Mouse (Mus musculus): Measurements from ENCODE around the gene Rhox7b. TPM values are rescaled to one million over a fixed set of nuclear protein-coding genes. Genes with fewer than 3 reads are reported as not detected.
"Not testable (repeated sequence)": the region's sequence is repeated elsewhere in the genome, so short reads cannot be mapped to it uniquely, and the experiment has no call there.

Rhox7b gene
- polyA plus RNA-seq (2016; fragmentation: Nextera tagmentation; extraction: Ambion mirVana) = not detected in 2 replicates

GRCm38 (mm10) chrX:37897132-37897531, at the start of gene Rhox7b:
TSS of gene Rhox7b (minus strand) at chrX:37897232.
- not testable (repeated sequence) for H3K4me2 ChIP-seq (replicated peaks); H3K36me3 ChIP-seq; H3K27ac ChIP-seq; H3K9me3 ChIP-seq; H3K9ac ChIP-seq; ATAC-seq (ENCODE audit: insufficient number of reproducible peaks, insufficient read depth, low FRiP score, low TSS enrichment); H3K27me3 ChIP-seq; H3K4me3 ChIP-seq; H3K4me1 ChIP-seq
- 69% methylated on average over 9 of the region's 9 CpGs for whole genome bisulfite sequencing

GRCm38 (mm10) chrX:37916311-37916710, 19.3 kb upstream of the Rhox7b start:
- H3K27me3 ChIP-seq = no peaks in the 10 kb centered on the region
- 81% methylated on average over 4 of the region's 4 CpGs for WGBS
- ATAC-seq (ENCODE audit: insufficient number of reproducible peaks, insufficient read depth, low FRiP score, low TSS enrichment) = no peak
- H3K9me3 ChIP-seq = no peaks in the 10 kb centered on the region
- no peak overlapping the region for H3K4me2 ChIP-seq (replicated peaks)
- no peak overlapping the region for H3K27ac ChIP-seq
- no peaks in the 10 kb centered on the region for H3K4me1 ChIP-seq
- H3K9ac ChIP-seq = no peak overlapping the region
- H3K36me3 ChIP-seq = no peaks in the 10 kb centered on the region
- H3K4me3 ChIP-seq = no peak overlapping the region

- no peak overlapping the region for H3K9ac ChIP-seq
- H3K4me1 ChIP-seq = no peaks in the 10 kb centered on the region
- WGBS = 58% methylated on average over 7 of the region's 7 CpGs
- H3K9me3 ChIP-seq = no peaks in the 10 kb centered on the region
- H3K27me3 ChIP-seq = no peaks in the 10 kb centered on the region
- no peak overlapping the region for H3K4me3 ChIP-seq
- no peak for ATAC-seq (ENCODE audit: insufficient number of reproducible peaks, insufficient read depth, low FRiP score, low TSS enrichment)
- H3K4me2 ChIP-seq (replicated peaks) = no peak overlapping the region
- no peak overlapping the region for H3K27ac ChIP-seq
- no peaks in the 10 kb centered on the region for H3K36me3 ChIP-seq
These were observed 11.5 kb upstream of the Rhox7b start for GRCm38 (mm10) chrX:37908581-37908980.

- Histone ChIP-seq H3K4me1 (no peaks in the 10 kb centered on the region), H3K9ac (no peak overlapping the region), H3K9me3 (no peaks in the 10 kb centered on the region), H3K4me3 (no peak overlapping the region), H3K36me3 (no peaks in the 10 kb centered on the region), H3K4me2 (replicated peaks) (no peak overlapping the region), H3K27me3 (no peaks in the 10 kb centered on the region), H3K27ac (no peak overlapping the region)
- no peak for ATAC-seq (ENCODE audit: insufficient number of reproducible peaks, insufficient read depth, low FRiP score, low TSS enrichment)
- 79% methylated on average over 5 of the region's 5 CpGs for WGBS
These were observed 6.7 kb upstream of the Rhox7b start for GRCm38 (mm10) chrX:37903727-37904126.

- not testable (repeated sequence) for H3K27me3 ChIP-seq; H3K4me3 ChIP-seq; ATAC-seq (ENCODE audit: insufficient number of reproducible peaks, insufficient read depth, low FRiP score, low TSS enrichment); H3K36me3 ChIP-seq; H3K4me2 ChIP-seq (replicated peaks); H3K4me1 ChIP-seq; H3K9me3 ChIP-seq; H3K9ac ChIP-seq; H3K27ac ChIP-seq
- WGBS = 90% methylated on average over 11 of the region's 18 CpGs
These were observed 4.6 kb upstream of the Rhox7b start, which contains the start of gene Rhox9 for GRCm38 (mm10) chrX:37901670-37902069. TSS of gene Rhox9 (minus strand) at chrX:37901770.

GRCm38 (mm10) chrX:37878844-37879243, 18.2 kb downstream of the Rhox7b start, which contains the start of gene Rhox8:
TSS of gene Rhox8 (minus strand) at chrX:37878944.
- ATAC-seq (ENCODE audit: insufficient number of reproducible peaks, insufficient read depth, low FRiP score, low TSS enrichment) = no peak
- no peaks in the 10 kb centered on the region for H3K36me3 ChIP-seq
- H3K9me3 ChIP-seq = no peaks in the 10 kb centered on the region
- no peaks in the 10 kb centered on the region for H3K4me1 ChIP-seq
- no peaks in the 10 kb centered on the region for H3K27me3 ChIP-seq
- no peak within 1 kb of the TSS for H3K4me3 ChIP-seq
- 86% methylated on average over 4 of the region's 4 CpGs for WGBS
- H3K9ac ChIP-seq = no peak within 1 kb of the TSS
- H3K27ac ChIP-seq = no peak within 1 kb of the TSS
- no peak within 1 kb of the TSS for H3K4me2 ChIP-seq (replicated peaks)

GRCm38 (mm10) chrX:37871641-37872040, 25.4 kb downstream of the Rhox7b start:
- H3K36me3 ChIP-seq = no peaks in the 10 kb centered on the region
- 93% methylated on average over 2 of the region's 2 CpGs for WGBS
- no peak for ATAC-seq (ENCODE audit: insufficient number of reproducible peaks, insufficient read depth, low FRiP score, low TSS enrichment)

More at GRCm38 (mm10) chrX:37871641-37872040, 25.4 kb downstream of the Rhox7b start:
- Histone ChIP-seq H3K9me3 (no peaks in the 10 kb centered on the region), H3K27me3 (no peaks in the 10 kb centered on the region), H3K9ac (no peak overlapping the region), H3K4me3 (no peak overlapping the region), H3K4me2 (replicated peaks) (no peak overlapping the region), H3K27ac (no peak overlapping the region), H3K4me1 (no peaks in the 10 kb centered on the region)

Other genes with a start within 250 kb of the Rhox7b start
- not detected in 2 replicates for gene Rhox4g, start 245.9 kb downstream of the Rhox7b start, polyA plus RNA-seq (2016; fragmentation: Nextera tagmentation; extraction: Ambion mirVana)
- not detected in 2 replicates for gene Rhox3h, start 228.5 kb downstream of the Rhox7b start, polyA plus RNA-seq (2016; fragmentation: Nextera tagmentation; extraction: Ambion mirVana)
- gene Rhox2h, start 224.0 kb downstream of the Rhox7b start, polyA plus RNA-seq (2016; fragmentation: Nextera tagmentation; extraction: Ambion mirVana) = not detected in 2 replicates
- gene Rhox5, start 92.4 kb downstream of the Rhox7b start, polyA plus RNA-seq (2016; fragmentation: Nextera tagmentation; extraction: Ambion mirVana) = 1.9 and 2.4 TPM in 2 replicates
- gene Rhox6, start 70.3 kb downstream of the Rhox7b start, polyA plus RNA-seq (2016; fragmentation: Nextera tagmentation; extraction: Ambion mirVana) = not detected in 2 replicates
- gene Rhox7a, start 65.5 kb downstream of the Rhox7b start, polyA plus RNA-seq (2016; fragmentation: Nextera tagmentation; extraction: Ambion mirVana) = not detected in 2 replicates
- not detected in 2 replicates for gene Rhox8, start 18.3 kb downstream of the Rhox7b start, polyA plus RNA-seq (2016; fragmentation: Nextera tagmentation; extraction: Ambion mirVana)
- gene Rhox9, start 4.5 kb upstream of the Rhox7b start, polyA plus RNA-seq (2016; fragmentation: Nextera tagmentation; extraction: Ambion mirVana) = not detected in 2 replicates
- not detected in 2 replicates for gene Btg1-ps1, start 121.6 kb upstream of the Rhox7b start, polyA plus RNA-seq (2016; fragmentation: Nextera tagmentation; extraction: Ambion mirVana)
- not detected in 2 replicates for gene Btg1-ps2, start 145.9 kb upstream of the Rhox7b start, polyA plus RNA-seq (2016; fragmentation: Nextera tagmentation; extraction: Ambion mirVana)
- gene Rhox10, start 169.2 kb upstream of the Rhox7b start, polyA plus RNA-seq (2016; fragmentation: Nextera tagmentation; extraction: Ambion mirVana) = not detected in 2 replicates
- not detected in 2 replicates for gene Rhox11, start 187.9 kb upstream of the Rhox7b start, polyA plus RNA-seq (2016; fragmentation: Nextera tagmentation; extraction: Ambion mirVana)
- gene Rhox12, start 213.7 kb upstream of the Rhox7b start, polyA plus RNA-seq (2016; fragmentation: Nextera tagmentation; extraction: Ambion mirVana) = not detected in 2 replicates
- gene Rhox13, start 224.0 kb upstream of the Rhox7b start, polyA plus RNA-seq (2016; fragmentation: Nextera tagmentation; extraction: Ambion mirVana) = not detected in 2 replicates